Mouse (Mus musculus): Measurements from ENCODE around the gene Atp2a2. TPM values are rescaled to one million over a fixed set of nuclear protein-coding genes. Genes with fewer than 3 reads are reported as not detected.
"Not testable (repeated sequence)": the region's sequence is repeated elsewhere in the genome, so short reads cannot be mapped to it uniquely, and the experiment has no call there.

Atp2a2 gene
- polyA plus RNA-seq, 2 experiments, result 12.8 to 25.9 TPM

- TF ChIP-seq CTCF (IDR thresholded peaks at IDR 0.05; ENCODE audit: low read depth) (no peak), EP300 (IDR thresholded peaks at IDR 0.05; ENCODE audit: low read depth) (no peak)
- H3K9ac ChIP-seq (replicated peaks), result no peak overlapping the region
- DNase-seq (ENCODE audit: low read depth in 3 of 3, low spot score in 3 of 3) (no peak), ATAC-seq (ENCODE audit: insufficient read depth) (no peak)
- H3K4me3 ChIP-seq (ENCODE audit: insufficient read depth in 1 of 2, low read depth in 2 of 2, low read length in 2 of 2), result no peak overlapping the region
- H3K27me3 ChIP-seq (ENCODE audit: control insufficient read depth, insufficient read depth, low read length), result no peaks in the 10 kb centered on the region
- 85% methylated on average over 4 of the region's 4 CpGs for WGBS (ENCODE audit: insufficient replicate concordance)
- H3K27ac ChIP-seq, result no peak overlapping the region
- no peak overlapping the region for H3K4me2 ChIP-seq (ENCODE audit: low read depth)
- no peaks in the 10 kb centered on the region for H3K4me1 ChIP-seq (replicated peaks; ENCODE audit: control insufficient read depth in 2 of 2, insufficient read depth in 2 of 2, low read length in 1 of 2)
- H3K9me3 ChIP-seq (ENCODE audit: control insufficient read depth, low read length), result no peaks in the 10 kb centered on the region
- H3K36me3 ChIP-seq (replicated peaks; ENCODE audit: control insufficient read depth, insufficient read depth, low read depth), result peaks cover 97% of the 10 kb centered on the region
Observed at GRCm38 (mm10) chr5:122458066-122458465, 44.0 kb downstream of the Atp2a2 start.

- not testable (repeated sequence) for H3K9ac ChIP-seq (replicated peaks); H3K27ac ChIP-seq; H3K9me3 ChIP-seq (ENCODE audit: control insufficient read depth, low read length); ATAC-seq (ENCODE audit: insufficient read depth); H3K27me3 ChIP-seq (ENCODE audit: control insufficient read depth, insufficient read depth, low read length); DNase-seq (ENCODE audit: low read depth in 3 of 3, low spot score in 3 of 3); H3K4me2 ChIP-seq (ENCODE audit: low read depth); H3K4me3 ChIP-seq (ENCODE audit: insufficient read depth in 1 of 2, low read depth in 2 of 2, low read length in 2 of 2); H3K4me1 ChIP-seq (replicated peaks; ENCODE audit: control insufficient read depth in 2 of 2, insufficient read depth in 2 of 2, low read length in 1 of 2)
- WGBS (ENCODE audit: insufficient replicate concordance), result 86% methylated on average over 9 of the region's 9 CpGs
- peaks cover 89% of the 10 kb centered on the region for H3K36me3 ChIP-seq (replicated peaks; ENCODE audit: control insufficient read depth, insufficient read depth, low read depth)
Observed at GRCm38 (mm10) chr5:122457054-122457453, 45.0 kb downstream of the Atp2a2 start.

DNA sequence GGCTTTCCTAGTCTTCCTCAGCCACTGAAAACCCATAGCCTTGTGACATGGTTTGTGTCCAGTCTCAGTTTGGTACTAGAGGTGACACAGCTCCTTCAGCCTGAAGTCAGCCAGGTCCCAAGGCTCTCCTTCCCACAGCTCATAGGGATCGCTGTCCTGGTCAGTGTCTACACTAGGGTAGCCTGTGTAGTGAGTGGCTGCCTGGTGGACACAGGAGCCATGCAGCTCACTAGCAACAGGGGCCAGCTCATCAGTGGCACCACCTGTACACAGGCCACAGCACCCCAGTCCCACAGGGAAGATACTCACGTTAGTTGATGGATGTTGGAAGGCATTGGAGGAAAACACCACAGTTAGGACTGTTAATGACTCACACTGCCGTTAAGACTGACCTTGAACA lies 46.4 kb downstream of the Atp2a2 start:
- Histone ChIP-seq H3K27ac (no peak overlapping the region), H3K9me3 (ENCODE audit: control insufficient read depth, low read length) (no peaks in the 10 kb centered on the region), H3K4me1 (replicated peaks; ENCODE audit: control insufficient read depth in 2 of 2, insufficient read depth in 2 of 2, low read length in 1 of 2) (no peaks in the 10 kb centered on the region), H3K27me3 (ENCODE audit: control insufficient read depth, insufficient read depth, low read length) (no peaks in the 10 kb centered on the region), H3K36me3 (replicated peaks; ENCODE audit: control insufficient read depth, insufficient read depth, low read depth) (peaks cover 75% of the 10 kb centered on the region), H3K4me2 (ENCODE audit: low read depth) (no peak overlapping the region), H3K4me3 (ENCODE audit: insufficient read depth in 1 of 2, low read depth in 2 of 2, low read length in 2 of 2) (no peak overlapping the region), H3K9ac (replicated peaks) (no peak overlapping the region)
- DNase-seq (ENCODE audit: low read depth in 3 of 3, low spot score in 3 of 3) (no peak), ATAC-seq (ENCODE audit: insufficient read depth) (no peak)
- 88% methylated on average over 3 of the region's 3 CpGs for WGBS (ENCODE audit: insufficient replicate concordance)
- TF ChIP-seq CTCF (IDR thresholded peaks at IDR 0.05; ENCODE audit: low read depth), result no peak
- TF ChIP-seq EP300 (IDR thresholded peaks at IDR 0.05; ENCODE audit: low read depth), result no peak

GRCm38 (mm10) chr5:122454883-122455282 lies 47.1 kb downstream of the Atp2a2 start:
- H3K4me3 ChIP-seq (ENCODE audit: insufficient read depth in 1 of 2, low read depth in 2 of 2, low read length in 2 of 2), result no peak overlapping the region
- H3K36me3 ChIP-seq (replicated peaks; ENCODE audit: control insufficient read depth, insufficient read depth, low read depth), result peaks cover 68% of the 10 kb centered on the region
- no peak overlapping the region for H3K4me2 ChIP-seq (ENCODE audit: low read depth)
- TF ChIP-seq CTCF (IDR thresholded peaks at IDR 0.05; ENCODE audit: low read depth) (no peak), EP300 (IDR thresholded peaks at IDR 0.05; ENCODE audit: low read depth) (no peak)
- no peaks in the 10 kb centered on the region for H3K9me3 ChIP-seq (ENCODE audit: control insufficient read depth, low read length)
- 0 out of 2 replicates have a peak, but pooled peaks have one; percentile 14 for ATAC-seq (ENCODE audit: insufficient read depth)
- no peak overlapping the region for H3K9ac ChIP-seq (replicated peaks)
- no peaks in the 10 kb centered on the region for H3K4me1 ChIP-seq (replicated peaks; ENCODE audit: control insufficient read depth in 2 of 2, insufficient read depth in 2 of 2, low read length in 1 of 2)
- no peak overlapping the region for H3K27ac ChIP-seq
- DNase-seq (ENCODE audit: low read depth in 3 of 3, low spot score in 3 of 3), result no peak
- 89% methylated on average over 3 of the region's 3 CpGs for WGBS (ENCODE audit: insufficient replicate concordance)
- no peaks in the 10 kb centered on the region for H3K27me3 ChIP-seq (ENCODE audit: control insufficient read depth, insufficient read depth, low read length)

DNA sequence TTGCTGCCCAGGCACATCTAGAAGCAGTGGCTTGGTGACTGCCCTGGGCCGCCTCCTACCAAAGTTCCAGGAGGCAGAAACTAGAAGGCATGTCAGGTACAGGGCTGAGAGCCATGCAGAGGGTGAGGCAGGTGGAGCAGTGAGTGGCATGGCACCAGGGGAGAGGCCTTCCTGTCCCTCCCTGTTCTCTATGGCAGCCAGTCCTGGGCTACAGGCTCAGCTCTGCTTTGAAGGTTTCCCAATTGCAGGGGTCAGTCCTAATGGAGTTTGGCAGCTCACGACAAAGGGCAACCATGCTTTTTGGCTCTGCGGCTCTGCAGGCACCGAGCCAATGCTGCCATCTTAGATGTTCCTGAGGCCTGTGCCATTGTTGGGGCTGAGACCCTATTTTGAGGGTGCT lies 47.6 kb downstream of the Atp2a2 start:
- Histone ChIP-seq H3K36me3 (replicated peaks; ENCODE audit: control insufficient read depth, insufficient read depth, low read depth) (peaks cover 63% of the 10 kb centered on the region), H3K27ac (no peak overlapping the region), H3K9ac (replicated peaks) (no peak overlapping the region), H3K4me3 (ENCODE audit: insufficient read depth in 1 of 2, low read depth in 2 of 2, low read length in 2 of 2) (no peak overlapping the region), H3K9me3 (ENCODE audit: control insufficient read depth, low read length) (no peaks in the 10 kb centered on the region), H3K27me3 (ENCODE audit: control insufficient read depth, insufficient read depth, low read length) (no peaks in the 10 kb centered on the region), H3K4me1 (replicated peaks; ENCODE audit: control insufficient read depth in 2 of 2, insufficient read depth in 2 of 2, low read length in 1 of 2) (no peaks in the 10 kb centered on the region), H3K4me2 (ENCODE audit: low read depth) (no peak overlapping the region)
- ATAC-seq (ENCODE audit: insufficient read depth) (no peak), DNase-seq (ENCODE audit: low read depth in 3 of 3, low spot score in 3 of 3) (no peak)
- WGBS (ENCODE audit: insufficient replicate concordance), result 88% methylated on average over 4 of the region's 4 CpGs
- no peak for TF ChIP-seq CTCF (IDR thresholded peaks at IDR 0.05; ENCODE audit: low read depth)
- no peak for TF ChIP-seq EP300 (IDR thresholded peaks at IDR 0.05; ENCODE audit: low read depth)
